Mouse (Mus musculus): ENCODE data around the gene Smad3.
A peak's percentile ranks its signal among the peaks of the same experiment; 100 is the strongest.

Smad3 gene

DNA sequence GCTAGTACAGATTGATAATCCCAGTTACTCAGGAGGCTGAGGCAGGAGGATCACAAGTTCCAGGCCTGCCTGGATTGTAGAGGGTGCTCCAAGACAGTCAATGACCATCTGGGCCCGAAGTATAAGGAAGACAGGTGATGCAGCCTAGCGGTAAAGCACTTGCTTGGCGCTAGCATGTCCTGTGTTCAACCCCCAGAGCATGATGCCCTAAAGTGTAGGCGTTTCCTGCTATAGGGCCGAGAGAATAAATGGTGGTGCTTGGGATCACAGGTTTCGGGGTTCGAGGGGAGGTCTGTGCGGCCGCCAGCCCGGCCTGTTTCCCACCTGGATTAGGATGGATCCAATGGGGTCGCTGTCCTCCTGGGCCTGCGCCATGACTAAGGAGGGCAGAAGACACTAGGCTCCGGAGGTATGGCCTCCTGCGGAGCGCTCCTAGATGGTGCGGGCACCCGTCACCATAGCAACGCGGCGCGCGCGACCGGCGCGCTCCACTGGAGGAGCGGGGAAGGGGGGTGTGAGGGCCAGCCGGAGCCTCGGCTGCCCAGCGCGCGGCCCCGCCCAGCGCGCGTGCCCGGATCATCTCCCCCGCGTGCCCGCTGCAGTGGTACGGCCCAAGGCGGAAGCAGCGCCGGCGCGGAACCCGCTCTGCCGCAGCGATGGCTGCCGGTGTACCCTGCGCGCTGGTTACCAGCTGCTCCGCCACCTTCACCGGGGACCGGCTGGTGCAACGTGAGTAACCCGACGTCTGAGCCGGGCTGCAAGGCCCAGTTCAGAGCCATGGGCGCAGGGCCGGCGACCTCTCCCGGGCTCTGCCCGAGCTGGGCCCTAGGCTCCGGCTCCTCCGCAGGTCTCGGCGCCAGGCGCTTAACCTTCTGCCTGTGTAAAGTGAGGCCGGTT lies 155.5 kb downstream of the Smad3 start, which contains the start of the genes Iqch and Aagab:
Iqch (minus strand) TSS at position 451 of the 897 bp plus-strand sequence.
Aagab (plus strand) TSS at position 618 of the 897 bp plus-strand sequence.
- peak; percentile 80 for DNase-seq (ENCODE audit: extremely low spot score, low read depth, low spot score)

Data from hindlimb bud, embryonic 11.5 days (tissue).